Mouse (Mus musculus): Measurements from ENCODE around the gene Smim1. TPM values are rescaled to one million over a fixed set of nuclear protein-coding genes. Genes with fewer than 3 reads are reported as not detected.

Smim1 gene
- total RNA-seq (2017) = 0.23 and 0.37 TPM in 2 replicates

- ATAC-seq (ENCODE audit: extremely low read depth, insufficient number of reproducible peaks, low FRiP score, poor library complexity, severe bottlenecking) = no peak
These were observed at the start of gene Smim1 for GRCm38 (mm10) chr4:154025641-154026440. Gene Smim1, minus strand, starts transcription at chr4:154026230.

GRCm38 (mm10) chr4:154071941-154072340 is 45.9 kb upstream of the Smim1 start:
- ATAC-seq (ENCODE audit: extremely low read depth, insufficient number of reproducible peaks, low FRiP score, poor library complexity, severe bottlenecking) = no peak

- ATAC-seq (ENCODE audit: extremely low read depth, insufficient number of reproducible peaks, low FRiP score, poor library complexity, severe bottlenecking) = no peak
These were observed 45.5 kb upstream of the Smim1 start for GRCm38 (mm10) chr4:154071521-154071920.

- ATAC-seq (ENCODE audit: extremely low read depth, insufficient number of reproducible peaks, low FRiP score, poor library complexity, severe bottlenecking) = no peak
These were observed 44.9 kb upstream of the Smim1 start for GRCm38 (mm10) chr4:154070896-154071295.

GRCm38 (mm10) chr4:154064827-154065773 is 39.1 kb upstream of the Smim1 start:
- ATAC-seq (ENCODE audit: extremely low read depth, insufficient number of reproducible peaks, low FRiP score, poor library complexity, severe bottlenecking) = no peak

- ATAC-seq (ENCODE audit: extremely low read depth, insufficient number of reproducible peaks, low FRiP score, poor library complexity, severe bottlenecking) = no peak
These were observed 31.7 kb upstream of the Smim1 start for GRCm38 (mm10) chr4:154057696-154058095.

GRCm38 (mm10) chr4:154056661-154057060 is 30.6 kb upstream of the Smim1 start:
- ATAC-seq (ENCODE audit: extremely low read depth, insufficient number of reproducible peaks, low FRiP score, poor library complexity, severe bottlenecking) = no peak

GRCm38 (mm10) chr4:154056046-154056445 is 30.0 kb upstream of the Smim1 start:
- no peak for ATAC-seq (ENCODE audit: extremely low read depth, insufficient number of reproducible peaks, low FRiP score, poor library complexity, severe bottlenecking)

- ATAC-seq (ENCODE audit: extremely low read depth, insufficient number of reproducible peaks, low FRiP score, poor library complexity, severe bottlenecking) = no peak
These were observed 29.5 kb upstream of the Smim1 start for GRCm38 (mm10) chr4:154055482-154055881.

GRCm38 (mm10) chr4:154053065-154053464 is 27.0 kb upstream of the Smim1 start:
- no peak for ATAC-seq (ENCODE audit: extremely low read depth, insufficient number of reproducible peaks, low FRiP score, poor library complexity, severe bottlenecking)

GRCm38 (mm10) chr4:154051401-154051800 is 25.4 kb upstream of the Smim1 start:
- no peak for ATAC-seq (ENCODE audit: extremely low read depth, insufficient number of reproducible peaks, low FRiP score, poor library complexity, severe bottlenecking)

GRCm38 (mm10) chr4:154045837-154046236 is 19.8 kb upstream of the Smim1 start:
- no peak for ATAC-seq (ENCODE audit: extremely low read depth, insufficient number of reproducible peaks, low FRiP score, poor library complexity, severe bottlenecking)

GRCm38 (mm10) chr4:154042577-154042976 is 16.5 kb upstream of the Smim1 start, which contains the start of gene Ccdc27:
Gene Ccdc27, minus strand, starts transcription at chr4:154042677.
- ATAC-seq (ENCODE audit: extremely low read depth, insufficient number of reproducible peaks, low FRiP score, poor library complexity, severe bottlenecking) = no peak

GRCm38 (mm10) chr4:154037123-154037522 is 11.1 kb upstream of the Smim1 start:
- ATAC-seq (ENCODE audit: extremely low read depth, insufficient number of reproducible peaks, low FRiP score, poor library complexity, severe bottlenecking) = no peak

- no peak for ATAC-seq (ENCODE audit: extremely low read depth, insufficient number of reproducible peaks, low FRiP score, poor library complexity, severe bottlenecking)
These were observed 2.6 kb upstream of the Smim1 start for GRCm38 (mm10) chr4:154028646-154029045.

- no peak for ATAC-seq (ENCODE audit: extremely low read depth, insufficient number of reproducible peaks, low FRiP score, poor library complexity, severe bottlenecking)
These were observed 2.0 kb upstream of the Smim1 start for GRCm38 (mm10) chr4:154028066-154028465.

GRCm38 (mm10) chr4:154026441-154026761 is 371 bp upstream of the Smim1 start:
- no peak for ATAC-seq (ENCODE audit: extremely low read depth, insufficient number of reproducible peaks, low FRiP score, poor library complexity, severe bottlenecking)

GRCm38 (mm10) chr4:154024729-154025521 is 1.1 kb downstream of the Smim1 start:
- no peak for ATAC-seq (ENCODE audit: extremely low read depth, insufficient number of reproducible peaks, low FRiP score, poor library complexity, severe bottlenecking)

All from neutrophil, adult 5-6 weeks (primary cell).